Mouse (Mus musculus) 416B (cell line): ENCODE measurements around the gene Qrich1.
A peak's percentile ranks its signal among the peaks of the same experiment; 100 is the strongest.

ENCODE experiments used
- DNase-seq: peaks from one replicate; pipeline ENCODE4 v3.0.0; 2011; ENCODE audit warnings: low read depth

The Qrich1 gene

DNA sequence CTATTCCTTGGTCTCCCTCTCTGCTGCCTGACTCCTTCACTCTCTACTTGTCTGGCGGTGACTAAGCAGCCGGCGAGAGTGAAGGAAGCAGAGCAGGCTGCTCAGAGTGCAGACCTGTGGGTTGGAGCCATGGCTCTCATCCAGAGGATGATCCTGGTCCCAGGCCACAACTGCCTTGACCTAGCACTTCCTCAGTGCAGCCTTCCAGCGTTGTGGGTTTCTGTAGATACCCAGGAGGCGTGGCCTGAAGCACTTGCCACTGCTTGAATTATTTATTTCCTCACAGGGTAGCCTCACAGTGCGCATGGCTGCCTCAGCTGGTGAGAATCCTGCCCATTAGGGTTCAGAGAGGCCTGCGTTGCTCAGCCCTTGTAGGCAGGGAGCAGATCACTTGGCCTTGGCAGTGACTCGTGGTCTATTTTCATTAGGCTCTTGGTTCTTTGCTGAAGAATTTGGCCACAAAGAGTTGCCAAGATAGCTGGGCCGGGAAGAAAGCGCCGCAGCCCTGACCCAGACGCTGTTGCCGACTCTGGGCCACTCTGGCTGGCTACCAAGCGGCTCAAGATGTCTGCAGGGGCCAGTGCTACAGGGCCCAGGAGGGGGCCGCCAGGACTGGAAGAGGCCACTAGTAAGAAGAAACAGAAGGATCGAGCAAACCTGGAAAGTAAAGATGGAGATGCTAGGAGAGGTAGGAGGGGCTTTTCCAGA lies 24.4 kb upstream of the Qrich1 start:
- peak; percentile 84 for DNase-seq

DNA sequence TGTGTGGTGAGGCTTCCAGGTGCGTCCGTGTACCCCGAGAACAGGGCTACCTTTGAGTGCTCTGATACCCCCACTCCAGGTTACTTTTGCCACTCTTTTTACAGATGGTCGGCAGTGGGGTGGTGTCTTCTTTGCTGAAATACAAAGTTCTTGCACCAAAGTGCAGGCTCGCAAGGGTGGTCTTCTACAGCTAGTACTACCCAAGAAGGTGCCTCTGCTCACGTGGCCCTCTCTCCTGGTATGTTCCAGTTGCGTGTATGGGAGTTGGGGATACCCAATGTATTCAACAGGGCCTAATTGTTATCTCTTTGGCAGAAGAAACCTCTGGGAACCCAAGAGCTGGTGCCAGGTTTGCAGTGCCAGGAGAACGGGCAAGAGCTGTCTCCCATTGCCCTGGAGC lies 23.4 kb upstream of the Qrich1 start:
- no peak for DNase-seq

DNA sequence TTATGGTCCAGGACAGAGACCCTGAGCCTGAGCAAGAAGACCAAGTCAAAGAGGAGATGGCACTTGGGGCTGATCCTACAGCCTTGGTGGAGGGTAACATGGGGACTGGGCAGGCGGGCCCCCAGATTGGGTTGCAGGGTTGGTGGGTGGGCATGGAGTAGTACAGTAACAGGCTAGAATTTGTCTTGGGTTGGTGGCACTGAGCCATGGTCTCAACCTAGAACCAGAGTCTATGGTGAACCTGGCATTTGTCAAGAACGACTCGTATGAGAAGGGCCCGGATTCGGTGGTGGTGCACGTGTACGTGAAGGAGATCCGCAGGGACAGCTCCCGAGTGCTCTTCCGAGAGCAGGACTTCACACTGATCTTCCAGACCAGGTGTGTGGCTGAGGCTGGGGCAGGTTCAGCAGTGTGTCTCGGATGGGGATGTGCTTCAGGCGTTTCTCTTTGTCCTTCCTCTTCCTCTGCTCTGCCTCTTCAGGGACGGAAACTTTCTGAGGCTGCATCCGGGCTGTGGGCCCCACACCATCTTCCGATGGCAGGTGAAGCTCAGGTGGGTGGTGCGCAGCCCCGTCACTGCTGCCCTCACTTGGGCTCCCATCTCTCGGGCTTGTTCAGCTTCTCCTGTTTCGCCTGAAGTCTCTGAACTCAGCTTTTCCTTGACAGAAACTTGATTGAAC lies 22.3 kb upstream of the Qrich1 start:
- no peak for DNase-seq

DNA sequence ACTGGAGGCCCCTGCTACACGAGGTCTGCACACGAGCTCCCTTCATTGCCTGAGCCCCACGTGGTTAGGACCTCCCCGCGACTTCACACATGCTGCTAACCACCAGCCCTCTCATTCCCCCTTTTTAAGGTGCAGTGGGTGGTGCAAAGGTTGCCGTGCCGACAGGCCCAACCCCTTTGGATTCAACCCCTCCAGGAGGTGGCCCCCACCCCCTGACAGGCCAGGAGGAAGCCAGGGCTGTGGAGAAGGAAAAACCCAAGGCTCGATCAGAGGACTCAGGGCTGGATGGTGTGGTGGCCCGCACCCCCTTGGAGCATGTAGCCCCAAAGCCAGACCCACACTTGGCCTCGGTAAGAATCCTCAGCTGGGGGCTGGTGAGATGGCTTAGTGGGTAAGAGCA lies 21.7 kb upstream of the Qrich1 start:
- DNase-seq = no peak

DNA sequence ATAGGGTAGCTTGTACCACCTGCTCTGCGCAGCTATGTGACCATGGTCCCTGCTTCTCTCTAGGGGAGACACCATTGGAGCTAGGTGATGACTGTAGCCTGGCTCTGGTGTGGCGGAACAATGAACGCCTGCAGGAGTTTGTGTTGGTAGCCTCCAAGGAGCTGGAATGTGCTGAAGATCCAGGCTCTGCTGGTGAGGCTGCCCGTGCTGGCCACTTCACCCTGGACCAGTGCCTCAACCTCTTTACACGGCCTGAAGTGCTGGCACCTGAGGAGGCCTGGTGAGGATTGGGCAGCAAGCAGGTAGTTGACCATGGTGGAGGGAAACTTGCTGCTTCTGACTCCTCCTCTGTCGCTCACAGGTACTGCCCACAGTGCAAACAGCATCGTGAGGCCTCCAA lies 17.4 kb upstream of the Qrich1 start:
- no peak for DNase-seq

GRCm38 (mm10) chr9:108499943-108500342 lies 16.7 kb upstream of the Qrich1 start:
- DNase-seq = no peak

DNA sequence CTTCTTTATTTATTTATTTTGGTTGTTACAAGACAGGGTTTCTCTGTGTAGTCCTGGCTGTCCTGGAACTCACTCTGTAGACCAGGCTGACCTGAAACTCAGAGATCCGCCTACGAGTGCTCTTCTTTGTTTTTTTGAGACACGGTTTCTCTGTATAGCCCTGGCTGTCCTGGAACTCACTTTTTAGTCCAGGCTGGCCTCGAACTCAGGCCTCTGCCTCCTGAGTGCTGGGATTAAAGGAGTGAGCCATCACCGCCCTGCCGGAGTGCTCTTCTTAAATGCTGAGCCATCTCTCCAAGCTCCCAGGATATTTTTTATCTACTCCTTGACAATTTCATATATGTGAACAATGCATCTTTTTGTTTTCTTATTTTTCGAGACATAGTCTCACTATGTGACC lies 9.7 kb upstream of the Qrich1 start:
- no peak for DNase-seq

DNA sequence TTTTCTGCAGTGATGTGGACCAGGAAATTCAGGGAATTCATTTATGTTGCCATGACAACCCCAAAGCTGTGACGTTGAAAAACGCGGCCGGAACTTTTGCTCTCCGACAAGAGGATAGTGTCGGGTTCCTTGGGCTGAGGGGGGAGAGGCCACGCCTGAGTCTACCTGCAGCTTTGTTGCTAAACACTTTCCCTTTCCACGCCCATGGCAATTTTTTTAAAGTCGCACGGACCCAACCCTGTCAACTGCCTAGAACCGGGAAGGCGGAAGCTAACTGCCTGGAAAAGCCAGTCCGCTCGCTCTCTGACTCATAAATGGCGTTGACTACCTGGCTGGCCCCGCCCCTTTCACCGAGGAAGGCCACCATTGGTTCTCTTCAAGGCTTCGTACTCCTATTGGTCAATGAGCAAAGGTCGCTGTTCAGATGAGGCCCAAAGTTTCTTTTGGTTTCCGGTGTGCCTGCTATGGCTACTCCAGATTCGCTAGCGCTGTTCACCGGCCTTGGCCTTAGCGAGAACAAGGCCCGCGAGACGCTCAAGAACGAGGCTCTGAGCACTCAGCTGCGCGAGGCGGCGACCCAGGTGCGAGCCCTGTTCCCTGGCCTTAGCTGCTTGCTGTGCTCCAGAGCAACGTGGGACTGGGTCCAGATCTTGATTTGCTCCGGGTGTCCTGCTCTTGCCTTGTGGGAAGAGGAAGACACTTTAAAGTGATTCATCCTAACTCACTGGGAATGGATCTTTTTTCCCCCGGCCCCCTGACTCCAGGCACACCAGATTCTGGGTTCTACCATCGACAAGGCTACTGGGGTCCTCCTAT lies 8.8 kb upstream of the Qrich1 start, which contains the start of gene Qars:
Gene Qars (plus strand): TSS at position 88 of the 816 bp plus-strand sequence.
- peak; percentile 98 for DNase-seq

DNA sequence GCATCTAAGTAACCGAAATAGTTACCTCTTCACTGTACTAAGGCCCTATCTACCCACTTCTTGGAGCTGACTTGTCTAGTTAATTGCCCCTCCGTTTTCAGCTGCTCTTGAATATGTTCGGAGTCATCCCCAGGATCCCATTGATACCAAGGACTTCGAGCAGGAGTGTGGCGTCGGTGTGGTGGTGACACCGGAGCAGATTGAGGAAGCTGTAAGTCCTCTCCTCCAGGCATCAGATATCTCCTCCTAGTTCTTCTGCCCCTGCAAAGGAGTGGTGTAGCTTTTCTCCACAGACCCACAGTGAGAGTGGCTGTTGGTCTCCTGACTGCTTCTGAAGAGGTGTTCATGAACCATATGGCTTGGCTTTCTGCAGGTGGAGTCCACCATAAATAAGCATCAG lies 7.8 kb upstream of the Qrich1 start:
- no peak for DNase-seq

DNA sequence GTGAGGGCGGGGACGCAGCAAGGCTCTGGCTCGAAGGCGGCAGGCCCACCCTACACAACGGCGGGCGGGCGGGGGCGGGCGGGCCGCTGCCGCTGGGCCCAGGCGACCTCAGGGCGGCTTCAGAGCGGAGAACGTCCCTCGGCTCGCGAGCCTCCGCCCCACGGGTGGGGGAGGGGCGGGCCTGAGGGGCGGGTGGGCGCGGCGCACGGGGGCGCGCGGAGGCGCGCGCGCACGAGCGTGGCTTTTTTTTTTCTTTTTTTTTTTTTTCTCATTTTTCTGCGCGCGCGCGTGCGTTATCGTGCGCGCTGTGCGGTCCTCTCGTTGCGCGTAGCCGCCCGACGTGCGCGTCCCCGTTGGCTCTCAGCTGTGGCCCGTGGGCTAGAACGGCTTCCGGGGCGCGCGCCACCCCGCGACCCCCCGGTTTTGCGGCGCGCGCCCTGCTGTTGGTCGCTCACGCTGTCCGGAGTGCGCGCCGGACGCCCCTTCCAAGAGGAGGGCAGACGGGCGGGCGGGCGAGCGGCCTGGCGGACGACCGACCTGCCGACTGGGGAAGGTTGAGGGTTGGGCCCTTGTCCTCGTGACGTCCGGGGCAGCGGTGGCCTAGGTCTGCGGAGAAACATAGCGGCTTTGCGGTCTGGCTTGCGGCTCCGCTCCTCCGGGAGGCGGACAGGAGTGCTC lies 786 bp downstream of the Qrich1 start:
- DNase-seq = peak; percentile 75

- peak; percentile 89 for DNase-seq
These were observed 1.3 kb downstream of the Qrich1 start for GRCm38 (mm10) chr9:108517931-108518332.

DNA sequence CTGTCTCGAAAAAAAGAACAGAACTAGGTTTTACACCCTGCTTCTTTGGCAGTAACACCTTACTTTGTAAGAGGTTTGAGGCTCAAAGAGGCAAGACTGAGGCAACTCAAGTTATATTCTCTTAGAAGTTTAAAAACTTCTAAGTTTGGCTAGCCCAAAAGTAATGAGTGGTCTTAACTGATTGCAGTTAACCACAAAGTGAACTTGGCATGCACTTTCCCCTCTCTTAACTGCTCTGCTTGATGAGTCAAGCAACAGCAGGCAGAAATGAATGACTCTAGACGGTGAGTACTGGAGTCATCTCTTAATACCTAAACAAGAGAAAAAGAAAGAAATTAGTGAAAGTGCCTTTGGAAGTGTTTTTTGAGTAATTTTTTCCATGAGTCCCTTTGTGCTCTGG lies 5.0 kb downstream of the Qrich1 start:
- DNase-seq = peak; percentile 62

GRCm38 (mm10) chr9:108523341-108523740 lies 6.7 kb downstream of the Qrich1 start:
- DNase-seq = no peak

DNA sequence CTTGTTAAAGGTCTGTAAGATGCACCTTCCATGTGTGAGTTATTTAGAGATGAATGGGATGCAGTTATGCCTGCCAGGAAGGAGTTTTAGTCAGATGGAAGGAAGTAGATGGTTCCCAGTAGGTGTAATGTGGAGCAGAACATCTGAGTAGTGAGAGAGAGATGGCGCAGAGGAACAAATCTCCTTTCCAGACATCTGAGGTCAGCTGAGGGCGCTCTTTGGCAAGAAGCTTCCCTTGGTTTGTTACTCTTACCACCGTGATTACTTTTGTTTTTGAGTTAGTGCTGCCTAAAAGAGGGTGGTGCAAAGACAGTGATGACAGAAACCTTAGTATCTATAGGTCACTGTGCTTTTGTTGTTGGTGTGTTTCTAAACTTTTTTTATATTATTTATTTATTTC lies 8.8 kb downstream of the Qrich1 start:
- DNase-seq = peak; percentile 40

DNA sequence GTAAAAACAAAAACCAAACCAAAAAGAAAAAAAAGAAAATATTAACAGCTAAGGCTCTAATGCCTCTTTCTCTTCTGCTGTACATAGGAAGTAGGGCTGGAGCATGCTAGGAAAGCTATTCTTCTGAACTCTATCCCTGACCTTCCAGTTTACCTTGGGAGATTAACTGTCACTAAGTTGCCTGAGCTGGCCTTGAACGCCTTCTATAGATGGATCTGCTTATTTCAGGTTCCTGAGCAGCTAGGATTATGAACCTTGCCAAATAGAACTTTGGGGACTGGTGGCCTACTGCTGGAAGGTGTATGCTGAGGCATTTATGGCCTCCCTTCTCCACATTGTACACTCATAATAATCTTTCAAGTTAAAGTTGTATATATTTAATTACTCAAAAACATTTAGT lies 14.3 kb downstream of the Qrich1 start:
- DNase-seq = no peak

- DNase-seq = no peak
These were observed 14.9 kb downstream of the Qrich1 start for GRCm38 (mm10) chr9:108531496-108531895.

- no peak for DNase-seq
These were observed 24.2 kb downstream of the Qrich1 start for GRCm38 (mm10) chr9:108540846-108541245.

DNA sequence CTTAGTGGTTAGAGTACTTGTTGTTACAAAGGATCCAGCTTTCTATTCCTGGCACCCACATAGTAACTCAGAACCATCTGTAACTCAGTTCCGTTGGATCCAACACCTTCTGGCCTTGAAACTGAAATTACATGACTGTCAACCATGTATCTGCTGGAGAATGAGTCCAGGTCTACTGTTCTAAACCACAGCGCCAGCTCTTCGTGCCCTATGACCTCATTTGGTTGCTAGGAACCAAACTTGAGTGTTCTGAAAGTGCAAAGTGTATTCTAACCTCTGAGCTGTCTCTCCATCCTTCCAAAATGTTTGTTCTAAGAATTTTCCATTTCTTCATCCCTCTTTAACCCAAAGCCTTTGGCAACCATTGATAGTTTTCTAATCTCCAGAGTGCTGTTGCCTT lies 29.4 kb downstream of the Qrich1 start:
- DNase-seq = no peak

DNA sequence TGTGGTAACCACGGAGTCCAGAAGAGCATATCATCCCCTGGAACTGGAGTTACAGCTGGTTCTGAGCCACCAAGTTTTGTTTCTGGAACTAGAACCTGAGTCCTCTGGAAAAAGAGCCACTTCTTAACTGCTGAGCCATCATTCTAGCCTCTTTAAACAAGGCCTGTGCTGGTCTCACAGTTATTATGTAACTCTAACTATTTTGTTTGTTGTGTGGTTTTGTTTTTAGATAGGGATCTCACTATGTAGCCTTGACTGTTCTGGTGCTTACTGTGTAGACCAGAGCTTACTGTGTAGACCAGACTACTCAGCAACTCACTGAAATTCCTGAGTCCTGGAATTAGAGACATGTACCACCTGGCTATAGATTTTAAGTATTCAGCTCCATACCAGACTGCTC lies 30.3 kb downstream of the Qrich1 start:
- DNase-seq = no peak

- no peak for DNase-seq
These were observed 42.6 kb downstream of the Qrich1 start for GRCm38 (mm10) chr9:108559169-108559568.

DNA sequence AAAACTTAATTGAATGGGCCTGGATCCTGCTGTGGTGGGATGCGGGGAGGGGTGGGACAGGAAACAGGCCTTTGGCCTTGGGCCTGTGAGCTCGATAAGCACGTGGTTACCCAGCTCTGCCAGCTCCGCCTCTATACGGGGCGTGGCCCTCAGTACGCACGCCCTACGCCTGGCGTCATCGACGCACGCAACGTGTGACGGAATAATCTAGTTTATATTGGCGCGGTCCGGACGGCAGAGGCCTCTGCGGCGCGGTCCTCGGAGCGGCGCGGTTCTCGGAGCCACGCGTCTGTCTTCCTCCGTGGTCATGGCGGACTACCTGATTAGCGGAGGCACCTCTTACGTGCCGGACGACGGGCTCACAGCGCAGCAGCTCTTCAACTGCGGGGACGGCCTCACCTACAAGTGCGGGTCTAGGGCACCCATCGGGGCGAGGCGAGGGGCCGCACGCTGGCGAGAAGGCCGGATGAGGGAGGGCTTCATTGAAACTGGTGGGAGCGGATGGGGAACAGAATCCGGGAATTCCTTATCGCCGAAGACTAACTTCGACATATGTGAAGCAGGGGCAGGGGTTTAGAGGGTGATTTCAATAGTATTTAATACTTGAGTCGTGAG lies 43.7 kb downstream of the Qrich1 start, which contains the start of gene Impdh2:
Gene Impdh2 (plus strand): TSS at position 60 of the 615 bp plus-strand sequence.
- DNase-seq = peak; percentile 99

GRCm38 (mm10) chr9:108563671-108564070 lies 47.1 kb downstream of the Qrich1 start:
- no peak for DNase-seq
